Mouse (Mus musculus): ENCODE measurements around the gene Rfx4. TPM values are rescaled to one million over a fixed set of nuclear protein-coding genes. Genes with fewer than 3 reads are reported as not detected.

Gene Rfx4
- total RNA-seq, 2 experiments from 2014 or later = 0.16 TPM; not detected in 1

DNA sequence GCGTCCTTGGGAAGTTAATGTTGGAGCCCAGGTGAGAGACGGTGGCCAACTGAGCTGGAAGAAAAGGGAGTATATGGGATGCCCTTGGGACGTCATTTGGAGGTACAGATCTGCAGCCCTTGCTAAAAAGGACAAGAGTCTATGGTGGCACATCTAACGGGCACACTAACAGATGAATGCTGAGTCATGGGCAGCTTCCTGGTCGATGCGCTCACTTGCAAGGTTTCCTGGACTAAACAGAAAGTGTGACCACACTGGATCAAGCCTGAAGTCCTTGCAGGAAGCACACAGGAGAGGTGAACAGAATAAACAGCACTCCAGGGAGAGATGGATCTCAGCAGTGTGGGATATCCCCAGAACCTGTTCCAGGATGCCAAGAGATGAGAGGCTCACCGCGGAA is 98.2 kb downstream of the Rfx4 start:
- intact Hi-C loops (cut with DNase I) = loop anchor here (5.0 kb wide), 1 partner anchor 77 kb away; no protein-coding TSS in a partner anchor
- DNase-seq (ENCODE audit: low spot score) = no peak

- intact Hi-C loops (cut with DNase I) = no loop called here
- no peak for DNase-seq (ENCODE audit: low spot score)
Observed at GRCm38 (mm10) chr10:84855466-84855865, 99.6 kb downstream of the Rfx4 start.

- intact Hi-C loops (cut with DNase I) = no loop called here
- DNase-seq (ENCODE audit: low spot score) = no peak
Observed at GRCm38 (mm10) chr10:84858371-84858770, 102.5 kb downstream of the Rfx4 start.

DNA sequence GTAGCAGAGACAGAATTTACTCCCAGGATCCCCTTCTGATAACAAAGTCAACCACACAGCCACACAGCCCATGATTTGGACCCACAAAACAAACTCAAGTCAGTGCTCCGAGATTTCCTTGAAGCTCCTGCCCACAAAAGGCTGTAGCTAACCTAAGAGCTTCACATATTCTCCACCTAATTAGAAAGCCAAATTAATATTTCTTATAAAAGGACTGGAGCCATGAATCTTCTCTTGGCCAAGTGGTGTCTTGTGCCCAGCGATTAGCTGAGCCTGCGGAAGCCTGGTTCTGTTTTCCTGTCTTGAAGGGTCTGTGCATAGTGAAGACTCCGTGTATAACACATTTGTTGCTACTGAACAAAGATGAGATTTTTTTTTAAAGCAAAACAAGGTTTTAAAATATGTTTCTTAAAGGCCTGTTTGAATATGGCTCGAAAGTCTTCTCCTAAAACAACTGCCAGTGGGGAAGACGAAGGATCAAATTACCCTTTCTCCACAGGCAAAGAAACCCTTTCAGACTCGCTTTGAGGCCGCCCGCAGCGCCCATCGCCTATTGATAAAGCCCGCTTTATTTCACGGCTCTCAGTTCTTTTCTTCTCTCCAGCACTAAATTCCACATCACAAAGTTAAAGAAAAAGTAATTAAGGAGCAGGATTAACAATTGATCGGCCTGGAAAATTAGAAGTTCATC is 103.1 kb downstream of the Rfx4 start:
- intact Hi-C loops (cut with DNase I) = no loop called here
- no peak for DNase-seq (ENCODE audit: low spot score)

GRCm38 (mm10) chr10:84859556-84860380 is 103.9 kb downstream of the Rfx4 start:
- DNase-seq (ENCODE audit: low spot score) = no peak
- intact Hi-C loops (cut with DNase I) = no loop called here

- no peak for DNase-seq (ENCODE audit: low spot score)
- intact Hi-C loops (cut with DNase I) = no loop called here
Observed at GRCm38 (mm10) chr10:84863488-84863887, 107.6 kb downstream of the Rfx4 start.

GRCm38 (mm10) chr10:84867577-84867976 is 111.7 kb downstream of the Rfx4 start:
- intact Hi-C loops (cut with DNase I) = no loop called here
- no peak for DNase-seq (ENCODE audit: low spot score)

- no peak for DNase-seq (ENCODE audit: low spot score)
- intact Hi-C loops (cut with DNase I) = no loop called here
Observed at GRCm38 (mm10) chr10:84871285-84871684, 115.4 kb downstream of the Rfx4 start.

- no peak for DNase-seq (ENCODE audit: low spot score)
- intact Hi-C loops (cut with DNase I) = no loop called here
Observed at GRCm38 (mm10) chr10:84871921-84872320, 116.1 kb downstream of the Rfx4 start.

GRCm38 (mm10) chr10:84879823-84880571 is 124.1 kb downstream of the Rfx4 start:
- no peak for DNase-seq (ENCODE audit: low spot score)
- intact Hi-C loops (cut with DNase I) = no loop called here

GRCm38 (mm10) chr10:84882528-84882927 is 126.7 kb downstream of the Rfx4 start:
- intact Hi-C loops (cut with DNase I) = no loop called here
- DNase-seq (ENCODE audit: low spot score) = no peak

- DNase-seq (ENCODE audit: low spot score) = no peak
- intact Hi-C loops (cut with DNase I) = no loop called here
Observed at GRCm38 (mm10) chr10:84885341-84885884, 129.6 kb downstream of the Rfx4 start.

GRCm38 (mm10) chr10:84886221-84886627 is 130.4 kb downstream of the Rfx4 start:
- DNase-seq (ENCODE audit: low spot score) = peak; percentile 42
- intact Hi-C loops (cut with DNase I) = no loop called here

GRCm38 (mm10) chr10:84886785-84887184 is 130.9 kb downstream of the Rfx4 start:
- no peak for DNase-seq (ENCODE audit: low spot score)
- intact Hi-C loops (cut with DNase I) = no loop called here

DNA sequence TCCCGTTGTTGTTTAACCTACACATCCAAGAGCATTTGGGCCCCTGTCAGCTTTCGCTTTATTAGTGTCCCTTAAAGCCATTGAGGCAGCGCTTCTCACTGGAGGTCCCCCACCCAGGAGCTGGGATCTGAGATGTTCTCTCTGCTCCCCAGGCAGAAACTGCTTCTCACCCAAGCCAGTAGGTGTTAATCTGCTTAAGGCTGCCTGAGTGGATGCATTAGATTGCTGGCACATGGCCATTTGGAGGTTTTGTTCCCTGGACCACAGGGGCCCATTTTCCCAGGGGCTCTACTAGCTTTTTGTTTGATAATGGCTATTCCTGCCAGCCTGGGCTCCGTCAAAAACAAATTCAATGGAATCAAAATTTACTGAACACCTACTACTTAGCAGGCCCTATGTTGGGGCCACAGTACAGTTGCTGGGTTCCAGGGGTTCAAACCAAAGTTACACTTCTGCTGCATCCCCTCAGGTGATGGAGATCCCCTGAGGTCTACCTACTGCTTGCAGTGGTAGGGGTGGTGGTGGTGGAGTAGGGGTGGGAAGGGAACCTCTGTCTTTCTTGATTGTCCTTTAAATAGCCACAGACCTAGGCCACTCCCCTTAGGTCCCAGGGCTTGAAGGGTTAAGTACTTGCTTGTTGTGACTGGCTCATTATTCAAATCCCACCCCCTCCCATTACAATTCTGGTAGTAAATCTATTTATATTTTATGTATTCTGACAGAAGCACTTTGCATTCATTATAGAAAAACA is 133.4 kb downstream of the Rfx4 start:
- no peak for DNase-seq (ENCODE audit: low spot score)
- intact Hi-C loops (cut with DNase I) = no loop called here

DNA sequence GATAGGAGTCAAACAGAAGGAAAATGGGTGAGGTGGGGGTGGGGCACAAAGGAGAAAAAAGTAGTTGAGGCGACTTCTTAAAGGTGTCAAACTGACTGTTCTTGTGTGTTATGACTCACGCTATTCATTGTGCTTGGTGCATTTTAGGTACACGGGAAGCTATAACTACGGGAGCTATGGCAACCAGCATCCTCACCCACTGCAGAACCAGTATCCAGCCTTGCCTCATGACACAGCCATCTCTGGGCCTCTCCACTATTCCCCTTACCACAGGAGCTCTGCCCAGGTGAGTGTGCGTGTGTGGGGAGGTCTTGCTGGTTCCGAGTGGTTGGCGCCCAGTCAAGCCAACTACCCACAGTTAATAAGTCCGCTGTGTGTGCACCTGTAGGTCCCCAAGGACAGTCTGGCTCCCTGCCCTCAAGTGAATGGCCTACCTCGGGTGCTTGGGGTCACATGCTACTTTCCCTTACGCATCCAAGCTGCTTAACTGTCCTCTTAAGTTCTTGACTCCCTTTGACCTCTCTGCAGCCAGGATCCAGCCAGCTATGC is 140.0 kb downstream of the Rfx4 start:
- intact Hi-C loops (cut with DNase I) = no loop called here
- DNase-seq (ENCODE audit: low spot score) = no peak

- no peak for DNase-seq (ENCODE audit: low spot score)
- intact Hi-C loops (cut with DNase I) = no loop called here
Observed at GRCm38 (mm10) chr10:84896941-84897930, 141.4 kb downstream of the Rfx4 start.
